Mouse (Mus musculus) limb, embryonic 13.5 days (tissue): Measurements from ENCODE around the gene Dnajc10. TPM values are rescaled to one million over a fixed set of nuclear protein-coding genes. Genes with fewer than 3 reads are reported as not detected.
A peak's percentile ranks its signal among the peaks of the same experiment; 100 is the strongest.

Experiments
- ATAC-seq: fragments of 200-750 bp; cut with Nextera tagmentation; 2 replicates; pipeline ENCODE4 v1.8.0; 2017; ENCODE audit warnings: low read depth, moderate number of reproducible peaks, moderate TSS enrichment; ENCODE audit not compliant: low FRiP score
- H3K27ac ChIP-seq: fragments of 300-500 bp; sonication (generic); 2 replicates; pipeline ENCODE4 v1.5.1; 2015; ENCODE audit warnings: inconsistent platforms, mild to moderate bottlenecking, moderate library complexity
- H3K27me3 ChIP-seq: fragments of 300-500 bp; sonication (generic); 2 replicates; pipeline ENCODE4 v1.6.1; 2015; ENCODE audit warnings: mild to moderate bottlenecking, inconsistent platforms
- H3K36me3 ChIP-seq: fragments of 300-500 bp; sonication (generic); 2 replicates; pipeline ENCODE4 v1.6.1; 2015; ENCODE audit warnings: inconsistent platforms, mild to moderate bottlenecking, moderate library complexity
- H3K4me1 ChIP-seq: fragments of 300-500 bp; sonication (generic); 2 replicates; pipeline ENCODE4 v1.6.1; 2015; ENCODE audit warnings: inconsistent platforms
- H3K4me2 ChIP-seq: fragments of 300-500 bp; sonication (generic); replicated peaks from 2 replicates; pipeline ENCODE4 v1.6.1; 2015; ENCODE audit warnings: inconsistent platforms, mild to moderate bottlenecking, moderate library complexity
- H3K4me3 ChIP-seq: fragments of 300-500 bp; sonication (generic); 2 replicates; pipeline ENCODE4 v1.5.1; 2015; ENCODE audit warnings: moderate library complexity, mild to moderate bottlenecking, inconsistent platforms
- H3K9ac ChIP-seq: fragments of 300-500 bp; sonication (generic); 2 replicates; pipeline ENCODE4 v1.6.1; 2015; ENCODE audit warnings: mild to moderate bottlenecking, inconsistent platforms
- H3K9me3 ChIP-seq: fragments of 300-500 bp; sonication (generic); 2 replicates; pipeline ENCODE4 v1.6.1; 2016; ENCODE audit warnings: inconsistent platforms
- WGBS: fragments of 180-500 bp; shearing (Covaris S2); methylation state at CpG from one replicate; pipeline ENCODE4 v1.1.7; 2015; 5-methylcytosine and 5-hydroxymethylcytosine counted together
- polyA plus RNA-seq: library from polyadenylated mRNA; unstranded; fragments of >200 nt; fragmentation: Nextera tagmentation; extraction: Ambion mirVana; gene quantifications from 2 replicates; pipeline ENCODE4 v1.2.1, GENCODE M21; 2015

Gene Dnajc10
- polyA plus RNA-seq, 1 experiment from 2014 or later, result 84.3 TPM

GRCm38 (mm10) chr2:80307701-80308100 lies 7.6 kb upstream of the Dnajc10 start:
- no peak overlapping the region for H3K27ac ChIP-seq
- no peaks in the 10 kb centered on the region for H3K27me3 ChIP-seq
- no peaks in the 10 kb centered on the region for H3K9me3 ChIP-seq
- 87% methylated on average over 3 of the region's 3 CpGs for WGBS
- H3K4me3 ChIP-seq, result no peak overlapping the region
- no peaks in the 10 kb centered on the region for H3K4me1 ChIP-seq
- no peak overlapping the region for H3K4me2 ChIP-seq
- H3K9ac ChIP-seq, result no peak overlapping the region
- no peak for ATAC-seq
- H3K36me3 ChIP-seq, result no peaks in the 10 kb centered on the region

- WGBS, result 71% methylated on average over 4 of the region's 4 CpGs
- ATAC-seq, result no peak
- Histone ChIP-seq H3K27ac (no peak overlapping the region), H3K9me3 (no peaks in the 10 kb centered on the region), H3K27me3 (no peaks in the 10 kb centered on the region), H3K9ac (no peak overlapping the region), H3K4me2 (no peak overlapping the region), H3K36me3 (no peaks in the 10 kb centered on the region), H3K4me3 (no peak overlapping the region), H3K4me1 (no peaks in the 10 kb centered on the region)
Observed at GRCm38 (mm10) chr2:80309775-80310174, 5.5 kb upstream of the Dnajc10 start.

GRCm38 (mm10) chr2:80310772-80311171 lies 4.5 kb upstream of the Dnajc10 start:
- Histone ChIP-seq H3K4me1 (no peaks in the 10 kb centered on the region), H3K4me2 (no peak overlapping the region), H3K36me3 (no peaks in the 10 kb centered on the region), H3K4me3 (no peak overlapping the region), H3K9ac (no peak overlapping the region), H3K27me3 (no peaks in the 10 kb centered on the region), H3K27ac (no peak overlapping the region), H3K9me3 (no peaks in the 10 kb centered on the region)
- no peak for ATAC-seq
- WGBS, result 70% methylated on average over 4 of the region's 4 CpGs

- Histone ChIP-seq H3K9ac (no peak overlapping the region), H3K36me3 (no peaks in the 10 kb centered on the region), H3K27me3 (no peaks in the 10 kb centered on the region), H3K4me3 (no peak overlapping the region), H3K27ac (no peak overlapping the region), H3K4me2 (no peak overlapping the region), H3K4me1 (peaks cover 4% of the 10 kb centered on the region; the same call in 1 of the 2 replicates), H3K9me3 (no peaks in the 10 kb centered on the region)
- 59% methylated on average over 4 of the region's 4 CpGs for WGBS
- ATAC-seq, result no peak
Observed at GRCm38 (mm10) chr2:80311350-80311749, 3.9 kb upstream of the Dnajc10 start.

- 23% methylated on average over 1 of the region's 1 CpGs for WGBS
- H3K4me2 ChIP-seq, result no peak overlapping the region
- ATAC-seq, result no peak
- H3K4me3 ChIP-seq, result no peak overlapping the region
- peaks cover 12% of the 10 kb centered on the region; the same call in 1 of the 2 replicates for H3K4me1 ChIP-seq
- no peak overlapping the region for H3K9ac ChIP-seq
- no peaks in the 10 kb centered on the region for H3K9me3 ChIP-seq
- peaks cover 9% of the 10 kb centered on the region; the same call in 1 of the 2 replicates for H3K36me3 ChIP-seq
- no peaks in the 10 kb centered on the region for H3K27me3 ChIP-seq
- H3K27ac ChIP-seq, result no peak overlapping the region
Observed at GRCm38 (mm10) chr2:80314201-80314600, 1.1 kb upstream of the Dnajc10 start.

- Histone ChIP-seq H3K4me1 (peaks cover 12% of the 10 kb centered on the region; the same call in 1 of the 2 replicates), H3K9me3 (no peaks in the 10 kb centered on the region), H3K4me3 (peak overlapping the region; percentile 88), H3K36me3 (peaks cover 13% of the 10 kb centered on the region), H3K9ac (peak overlapping the region; percentile 93), H3K4me2 (peak overlapping the region; percentile 70), H3K27me3 (no peaks in the 10 kb centered on the region), H3K27ac (peak overlapping the region; percentile 94; the same call in 1 of the 2 replicates)
- 48% methylated on average over 7 of the region's 7 CpGs for WGBS
- no peak for ATAC-seq
Observed at GRCm38 (mm10) chr2:80314854-80315241, 418 bp upstream of the Dnajc10 start.

- no peak for ATAC-seq
- Histone ChIP-seq H3K4me3 (no peak overlapping the region), H3K4me1 (no peaks in the 10 kb centered on the region)
Observed at GRCm38 (mm10) chr2:80322878-80323277, 7.6 kb downstream of the Dnajc10 start.

GRCm38 (mm10) chr2:80325779-80326178 lies 10.5 kb downstream of the Dnajc10 start:
- peaks cover 67% of the 10 kb centered on the region for H3K36me3 ChIP-seq

More at GRCm38 (mm10) chr2:80322878-80323277, 7.6 kb downstream of the Dnajc10 start:
- 96% methylated on average over 4 of the region's 4 CpGs for WGBS
- no peak overlapping the region for H3K27ac ChIP-seq
- H3K27me3 ChIP-seq, result no peaks in the 10 kb centered on the region
- H3K4me2 ChIP-seq, result no peak overlapping the region
- H3K36me3 ChIP-seq, result peaks cover 55% of the 10 kb centered on the region
- H3K9ac ChIP-seq, result no peak overlapping the region
- H3K9me3 ChIP-seq, result no peaks in the 10 kb centered on the region

GRCm38 (mm10) chr2:80327272-80327671 lies 12.0 kb downstream of the Dnajc10 start:
- Histone ChIP-seq H3K9me3 (no peaks in the 10 kb centered on the region), H3K27me3 (no peaks in the 10 kb centered on the region), H3K9ac (no peak overlapping the region), H3K4me3 (no peak overlapping the region), H3K4me1 (no peaks in the 10 kb centered on the region), H3K27ac (no peak overlapping the region), H3K4me2 (no peak overlapping the region), H3K36me3 (peaks cover 62% of the 10 kb centered on the region)
- ATAC-seq, result no peak
- WGBS, result 89% methylated on average over 6 of the region's 6 CpGs

More at GRCm38 (mm10) chr2:80325779-80326178, 10.5 kb downstream of the Dnajc10 start:
- Histone ChIP-seq H3K4me2 (no peak overlapping the region), H3K27me3 (no peaks in the 10 kb centered on the region), H3K4me3 (no peak overlapping the region), H3K4me1 (no peaks in the 10 kb centered on the region), H3K27ac (no peak overlapping the region), H3K9me3 (no peaks in the 10 kb centered on the region), H3K9ac (no peak overlapping the region)
- ATAC-seq, result no peak
- 94% methylated on average over 2 of the region's 2 CpGs for WGBS

- no peak for ATAC-seq
- Histone ChIP-seq H3K4me3 (no peak overlapping the region), H3K9ac (no peak overlapping the region), H3K36me3 (peaks cover 58% of the 10 kb centered on the region), H3K9me3 (no peaks in the 10 kb centered on the region), H3K4me1 (no peaks in the 10 kb centered on the region), H3K4me2 (no peak overlapping the region), H3K27me3 (no peaks in the 10 kb centered on the region), H3K27ac (no peak overlapping the region)
- 94% methylated on average over 7 of the region's 7 CpGs for WGBS
Observed at GRCm38 (mm10) chr2:80328961-80329653, 13.8 kb downstream of the Dnajc10 start.

GRCm38 (mm10) chr2:80340537-80340936 lies 25.3 kb downstream of the Dnajc10 start:
- Histone ChIP-seq H3K9me3 (no peaks in the 10 kb centered on the region), H3K36me3 (peaks cover 83% of the 10 kb centered on the region), H3K27ac (no peak overlapping the region), H3K4me2 (no peak overlapping the region), H3K4me3 (no peak overlapping the region), H3K27me3 (no peaks in the 10 kb centered on the region), H3K4me1 (no peaks in the 10 kb centered on the region), H3K9ac (no peak overlapping the region)
- no peak for ATAC-seq
- WGBS, result 96% methylated on average over 9 of the region's 9 CpGs

- Histone ChIP-seq H3K27ac (no peak overlapping the region), H3K36me3 (peaks cover 37% of the 10 kb centered on the region), H3K4me1 (peaks cover 10% of the 10 kb centered on the region; the same call in 1 of the 2 replicates), H3K4me3 (no peak overlapping the region), H3K4me2 (no peak overlapping the region), H3K9me3 (no peaks in the 10 kb centered on the region), H3K27me3 (no peaks in the 10 kb centered on the region), H3K9ac (no peak overlapping the region)
- ATAC-seq, result no peak
- WGBS, result 50% methylated on average over 4 of the region's 4 CpGs
Observed at GRCm38 (mm10) chr2:80354531-80354930, 39.3 kb downstream of the Dnajc10 start.
